Mouse (Mus musculus): ENCODE results near the gene Optn. TPM values are rescaled to one million over a fixed set of nuclear protein-coding genes. Genes with fewer than 3 reads are reported as not detected.

Optn gene
- total and polyA plus RNA-seq, 3 experiments: 25.1 to 37.3 (median 28.0) TPM

DNA sequence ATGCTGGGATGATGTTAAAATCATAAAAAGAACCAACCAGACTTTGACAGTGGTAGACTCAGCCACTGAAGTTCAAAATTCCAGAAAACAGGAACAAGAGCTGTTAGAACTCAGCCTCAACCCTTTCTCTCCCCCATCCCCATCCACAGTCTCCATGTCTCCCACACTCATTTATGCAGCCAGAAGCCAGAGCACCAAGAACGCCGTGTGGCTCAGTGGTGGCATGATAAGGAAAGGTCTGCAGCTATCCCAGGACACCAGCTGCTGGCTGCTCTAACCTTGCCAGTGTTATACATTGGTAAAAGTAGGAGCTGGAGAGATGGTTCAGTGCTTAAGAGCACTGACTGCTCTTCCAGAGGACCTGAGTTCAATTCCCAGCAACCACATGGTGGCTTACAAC, 16.8 kb downstream of the Optn start:
- Histone ChIP-seq H3K4me2 (ENCODE audit: insufficient read depth, low read depth, poor library complexity, severe bottlenecking) (no peak overlapping the region), H3K4me3 (replicated peaks in 1 of 3; ENCODE audit: low read depth in 2 of 3, low read length in 2 of 3, poor library complexity in 1 of 3) (no peak overlapping the region), H3K27me3 (replicated peaks) (no peaks in the 10 kb centered on the region), H3K9me3 (replicated peaks; ENCODE audit: low read length) (no peaks in the 10 kb centered on the region), H3K4me1 (ENCODE audit: control insufficient read depth in 1 of 2, insufficient read depth in 2 of 2) (peaks cover 5 to 45% of the 10 kb centered on the region in 2 experiments), H3K79me2 (replicated peaks; ENCODE audit: control insufficient read depth, extremely low read depth, insufficient read depth, poor library complexity, severe bottlenecking) (no peaks in the 10 kb centered on the region), H3K27ac (ENCODE audit: insufficient read depth, low read depth) (no peak overlapping the region), H3K36me3 (replicated peaks in 1 of 2; ENCODE audit: control insufficient read depth in 1 of 2, insufficient read depth in 1 of 2, low read length in 1 of 2) (peaks cover 32 to 82% of the 10 kb centered on the region in 2 experiments), H3K9ac (ENCODE audit: insufficient read depth, low read depth) (no peak overlapping the region)
- in situ Hi-C loops (cut with MboI; ENCODE audit: low pct_ligation_motif_present, low pct_unique_long_range_greater_than_20kb, low sequenced_read_pairs): no loop called here
- dilution Hi-C loops (cut with MboI; ENCODE audit: extremely low pct_ligation_motif_present, extremely low pct_unique_long_range_greater_than_20kb, low sequenced_read_pairs): no loop called here
- DNase-seq (ENCODE audit: extremely low read depth): no peak
- TF ChIP-seq UBTF (IDR thresholded peaks at IDR 0.05; ENCODE audit: low read depth, low read length): no peak
- no peak for TF ChIP-seq KAT2A (IDR thresholded peaks at IDR 0.05; ENCODE audit: insufficient replicate concordance, low read length)
- no peak for TF ChIP-seq CTCF (conservative IDR thresholded peaks at IDR 0.05 in 1 of 2, IDR thresholded peaks at IDR 0.05 in 1 of 2; ENCODE audit: low read depth in 2 of 2, low read length in 2 of 2)
- TF ChIP-seq ZC3H11A (IDR thresholded peaks at IDR 0.05; ENCODE audit: low read depth, low read length): no peak
- TF ChIP-seq MYC (IDR thresholded peaks at IDR 0.05; ENCODE audit: low read depth, low read length): no peak
- TF ChIP-seq ZMIZ1 (IDR thresholded peaks at IDR 0.05; ENCODE audit: low read depth, low read length): no peak
- no peak for TF ChIP-seq BHLHE40 (IDR thresholded peaks at IDR 0.05; ENCODE audit: low read depth, low read length)
- TF ChIP-seq CHD1 (IDR thresholded peaks at IDR 0.05; ENCODE audit: low read depth, low read length): no peak
- no peak for TF ChIP-seq ZKSCAN1 (IDR thresholded peaks at IDR 0.05; ENCODE audit: borderline replicate concordance, low read depth, low read length)
- TF ChIP-seq PAX5 (IDR thresholded peaks at IDR 0.05; ENCODE audit: low read length): no peak
- TF ChIP-seq USF1 (IDR thresholded peaks at IDR 0.05; ENCODE audit: low read depth, low read length): no peak
- no peak for TF ChIP-seq SIN3A (IDR thresholded peaks at IDR 0.05; ENCODE audit: low read length)
- no peak for TF ChIP-seq MAZ (IDR thresholded peaks at IDR 0.05; ENCODE audit: low read depth, low read length)

- Histone ChIP-seq H3K27ac (ENCODE audit: insufficient read depth, low read depth) (no peak overlapping the region), H3K4me3 (replicated peaks in 1 of 3; ENCODE audit: low read depth in 2 of 3, low read length in 2 of 3, poor library complexity in 1 of 3) (no peak overlapping the region), H3K27me3 (replicated peaks) (no peaks in the 10 kb centered on the region)
Observed at GRCm38 (mm10) chr2:5045269-5045965, 18.4 kb downstream of the Optn start.

More at GRCm38 (mm10) chr2:5045269-5045965, 18.4 kb downstream of the Optn start:
- Histone ChIP-seq H3K36me3 (replicated peaks in 1 of 2; ENCODE audit: control insufficient read depth in 1 of 2, insufficient read depth in 1 of 2, low read length in 1 of 2) (peaks cover 34 to 83% of the 10 kb centered on the region in 2 experiments), H3K9ac (ENCODE audit: insufficient read depth, low read depth) (no peak overlapping the region), H3K4me2 (ENCODE audit: insufficient read depth, low read depth, poor library complexity, severe bottlenecking) (0 out of 2 replicates have a peak overlapping the region, but pooled peaks have one; percentile 18), H3K79me2 (replicated peaks; ENCODE audit: control insufficient read depth, extremely low read depth, insufficient read depth, poor library complexity, severe bottlenecking) (no peaks in the 10 kb centered on the region), H3K9me3 (replicated peaks; ENCODE audit: low read length) (no peaks in the 10 kb centered on the region), H3K4me1 (ENCODE audit: control insufficient read depth in 1 of 2, insufficient read depth in 2 of 2) (peaks cover 5 to 60% of the 10 kb centered on the region in 2 experiments)
- in situ Hi-C loops (cut with MboI; ENCODE audit: low pct_ligation_motif_present, low pct_unique_long_range_greater_than_20kb, low sequenced_read_pairs): no loop called here
- DNase-seq (ENCODE audit: extremely low read depth): peak; percentile 70
- dilution Hi-C loops (cut with MboI; ENCODE audit: extremely low pct_ligation_motif_present, extremely low pct_unique_long_range_greater_than_20kb, low sequenced_read_pairs): no loop called here
- no peak for TF ChIP-seq USF1 (IDR thresholded peaks at IDR 0.05; ENCODE audit: low read depth, low read length)
- TF ChIP-seq MAX (IDR thresholded peaks at IDR 0.05; ENCODE audit: low read length): no peak

Data from CH12.LX (cell line).